ENCODE assay signal across 8 mouse cellular contexts in genomic region chr19:37050643-37051345, GRCm38 (mm10).
A peak's percentile ranks its signal among the peaks of the same experiment; 100 is the strongest.
DNase-seq lines count a peak whose midpoint lies in the region; ATAC-seq lines count a peak whose summit lies in the region.

No protein-coding gene starts in this region.

- H3K27me3 ChIP-seq in intestine, embryonic 15.5 days (replicated peaks) = no peaks in the 10 kb centered on the region

- no peak overlapping the region for H3K27ac ChIP-seq in intestine, embryonic 15.5 days

- H3K9ac ChIP-seq in intestine, embryonic 15.5 days = no peak overlapping the region

- no peaks in the 10 kb centered on the region for H3K9me3 ChIP-seq in intestine, embryonic 15.5 days

- no peak overlapping the region for H3K4me2 ChIP-seq in intestine, embryonic 15.5 days (replicated peaks)

- DNase-seq in frontal cortex, postnatal 14 days (ENCODE audit: low spot score in 2 of 2) = no peak
- DNase-seq in urinary bladder, postnatal 25 days (ENCODE audit: low spot score) = peak; percentile 40
- no peak for DNase-seq in urinary bladder, adult 2 months (ENCODE audit: low spot score)
- DNase-seq in embryo, embryonic 9.5 days (ENCODE audit: extremely low spot score) = peak; percentile 64
- peak; percentile 69 for DNase-seq in lung, postnatal 25 days (ENCODE audit: low spot score)
- DNase-seq in spleen, postnatal 36 days (ENCODE audit: low spot score in 2 of 2) = peak; percentile 9 to 53

- H3K4me1 ChIP-seq in intestine, embryonic 15.5 days (replicated peaks) = no peaks in the 10 kb centered on the region

- no peak overlapping the region for H3K4me3 ChIP-seq in intestine, embryonic 15.5 days (replicated peaks)

- peak; percentile 68 for ATAC-seq in frontal cortex, adult (ENCODE audit: low TSS enrichment)
- 0 out of 2 replicates have a peak, but pooled peaks have one; percentile 23 for ATAC-seq in intestine, embryonic 15.5 days

- 63% methylated on average over 4 of the region's 4 CpGs for WGBS in intestine, embryonic 15.5 days

- no peaks in the 10 kb centered on the region for H3K36me3 ChIP-seq in intestine, embryonic 15.5 days

Comparison
In these comparisons a context has a peak if more than half of its experiments do, and no peak if none do; other contexts are left out.
1. DNase-seq: peak in urinary bladder, postnatal 25 days (single experiment), embryo, embryonic 9.5 days (single experiment), lung, postnatal 25 days (single experiment) and spleen, postnatal 36 days (2 of 2); none in frontal cortex, postnatal 14 days (0 of 2) and urinary bladder, adult 2 months (single experiment).